Mouse (Mus musculus): ENCODE measurements around the gene Vmn1r6.
"Not testable (repeated sequence)": the region's sequence is repeated elsewhere in the genome, so short reads cannot be mapped to it uniquely, and the experiment has no call there.

Vmn1r6 gene

GRCm38 (mm10) chr6:56996943-56997342 is at the start of gene Vmn1r6:
Gene Vmn1r6 (plus strand): TSS chr6:56997243.
- no peak for DNase-seq (ENCODE audit: low spot score)

DNA sequence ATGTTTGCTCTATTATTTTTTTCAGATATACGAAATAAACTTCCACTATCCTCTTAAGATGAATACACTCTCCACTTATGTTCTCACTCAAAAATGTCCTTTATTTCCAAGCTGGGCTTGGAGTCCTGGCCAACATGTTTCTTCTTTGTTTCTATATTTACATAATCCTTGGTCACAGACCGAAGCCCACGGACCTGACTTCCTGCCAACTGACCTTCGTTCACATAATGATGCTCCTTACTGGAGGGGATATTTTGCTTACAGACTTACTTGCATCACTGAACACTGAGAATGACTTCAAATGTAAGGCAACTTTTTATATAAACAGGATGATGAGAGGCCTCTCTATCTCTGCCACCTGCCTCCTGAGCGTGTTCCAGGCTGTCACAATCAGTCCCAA is 40.6 kb upstream of the Vmn1r6 start:
- no peak for DNase-seq (ENCODE audit: low spot score)

GRCm38 (mm10) chr6:56969973-56970372 is 27.1 kb upstream of the Vmn1r6 start, which contains the start of gene Vmn1r5:
Gene Vmn1r5 (plus strand): TSS chr6:56970273.
- no peak for DNase-seq (ENCODE audit: low spot score)

DNA sequence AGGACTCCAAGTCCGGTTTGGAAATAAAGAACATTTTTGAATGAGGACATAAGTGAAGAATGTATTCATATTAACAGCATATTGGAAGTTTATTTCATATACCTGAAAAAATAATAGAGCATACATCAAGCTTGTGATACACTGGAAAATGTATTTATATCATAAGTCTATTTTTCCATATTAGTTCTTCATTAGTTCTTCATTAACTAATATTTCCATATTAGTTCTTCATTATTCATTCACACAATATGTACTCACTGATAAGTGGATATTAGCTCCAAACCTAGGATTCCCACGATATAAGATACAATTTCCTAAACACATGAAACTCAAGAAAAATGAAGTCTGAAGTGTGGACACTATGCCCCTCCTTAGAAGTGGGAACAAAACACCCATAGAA is 28.2 kb downstream of the Vmn1r6 start, which contains the start of gene Vmn1r7:
Gene Vmn1r7, minus strand, starts transcription at position 101 of the 400 bp plus-strand sequence.
- not testable (repeated sequence) for DNase-seq (ENCODE audit: low spot score)

GRCm38 (mm10) chr6:57031984-57032383 is 34.9 kb downstream of the Vmn1r6 start, which contains the start of gene Vmn1r8:
Gene Vmn1r8 (plus strand): TSS chr6:57032284.
- no peak for DNase-seq (ENCODE audit: low spot score)

DNA sequence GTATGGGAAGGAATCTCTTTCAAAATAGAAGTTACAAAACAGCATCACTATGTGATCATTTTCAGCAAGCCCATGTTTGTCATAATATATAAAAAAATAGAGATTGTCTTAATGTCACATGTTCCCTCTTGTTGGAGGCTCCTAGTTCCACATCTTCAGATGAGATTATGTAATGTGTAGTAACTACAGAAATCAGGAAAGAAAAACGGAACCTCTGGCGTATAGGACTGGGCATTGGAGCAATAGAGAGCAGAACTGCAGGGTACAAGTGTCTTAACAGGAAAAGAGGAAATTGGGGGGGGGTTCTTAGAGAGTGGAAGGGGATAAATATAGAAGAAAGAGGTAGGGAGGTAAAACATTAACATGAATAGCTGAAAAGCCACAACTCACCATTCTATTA is 37.6 kb downstream of the Vmn1r6 start:
- no peak for DNase-seq (ENCODE audit: low spot score)
